Mouse (Mus musculus): ENCODE measurements at regions not wholly inside any gene's neighbourhood (a gene's known extent, or its start where the extent isn't known, plus 50 kb on each side); places are given as distances from the start of the nearest gene placed in this dataset.

GRCm38 (mm10) chr3:60407906-60408305 is 64.7 kb upstream of the Mbnl1 start:
- no peak for DNase-seq (ENCODE audit: low spot score in 2 of 2)
- no peak overlapping the region for H3K4me3 ChIP-seq
- no peak for TF ChIP-seq CTCF (conservative IDR thresholded peaks at IDR 0.05)
- H3K27ac ChIP-seq = no peak overlapping the region

- no peak for TF ChIP-seq CTCF (conservative IDR thresholded peaks at IDR 0.05)
- Histone ChIP-seq H3K4me3 (peak overlapping the region; percentile 54), H3K27ac (peak overlapping the region; percentile 76)
- DNase-seq (ENCODE audit: low spot score in 2 of 2) = no peak
Observed at GRCm38 (mm10) chr3:60408553-60409282, 63.9 kb upstream of the Mbnl1 start.

- DNase-seq (ENCODE audit: low spot score in 2 of 2) = no peak
- Histone ChIP-seq H3K4me3 (peak overlapping the region; percentile 54), H3K27ac (peak overlapping the region; percentile 76)
- no peak for TF ChIP-seq CTCF (conservative IDR thresholded peaks at IDR 0.05)
Observed at GRCm38 (mm10) chr3:60409283-60409633, 63.4 kb upstream of the Mbnl1 start.

- DNase-seq (ENCODE audit: low spot score in 2 of 2) = no peak
- Histone ChIP-seq H3K4me3 (no peak overlapping the region), H3K27ac (no peak overlapping the region)
- TF ChIP-seq CTCF (conservative IDR thresholded peaks at IDR 0.05) = no peak
Observed at GRCm38 (mm10) chr3:60411746-60412145, 60.9 kb upstream of the Mbnl1 start.

- no peak for DNase-seq (ENCODE audit: low spot score in 2 of 2)
- Histone ChIP-seq H3K27ac (no peak overlapping the region), H3K4me3 (no peak overlapping the region)
- no peak for TF ChIP-seq CTCF (conservative IDR thresholded peaks at IDR 0.05)
Observed at GRCm38 (mm10) chr3:60412206-60412605, 60.4 kb upstream of the Mbnl1 start.

- H3K4me3 ChIP-seq = no peak overlapping the region
- TF ChIP-seq CTCF (conservative IDR thresholded peaks at IDR 0.05) = no peak
Observed at GRCm38 (mm10) chr3:60413749-60414148, 58.9 kb upstream of the Mbnl1 start.

GRCm38 (mm10) chr3:60417001-60417400 is 55.6 kb upstream of the Mbnl1 start:
- no peak for TF ChIP-seq CTCF (conservative IDR thresholded peaks at IDR 0.05)
- Histone ChIP-seq H3K4me3 (no peak overlapping the region), H3K27ac (no peak overlapping the region)
- DNase-seq (ENCODE audit: low spot score in 2 of 2) = no peak

More at GRCm38 (mm10) chr3:60413749-60414148, 58.9 kb upstream of the Mbnl1 start:
- H3K27ac ChIP-seq = no peak overlapping the region
- no peak for DNase-seq (ENCODE audit: low spot score in 2 of 2)

GRCm38 (mm10) chr3:60418652-60419051 is 54.0 kb upstream of the Mbnl1 start:
- H3K27ac ChIP-seq = no peak overlapping the region
- TF ChIP-seq CTCF (conservative IDR thresholded peaks at IDR 0.05) = no peak
- no peak overlapping the region for H3K4me3 ChIP-seq
- no peak for DNase-seq (ENCODE audit: low spot score in 2 of 2)

- DNase-seq (ENCODE audit: low spot score in 2 of 2) = no peak
- H3K27ac ChIP-seq = no peak overlapping the region
- no peak for TF ChIP-seq CTCF (conservative IDR thresholded peaks at IDR 0.05)
- no peak overlapping the region for H3K4me3 ChIP-seq
Observed at GRCm38 (mm10) chr3:60419216-60419615, 53.4 kb upstream of the Mbnl1 start.
